Mouse (Mus musculus) layer of hippocampus, postnatal 10 days (tissue): ENCODE measurements around the gene Scrt2. TPM values are rescaled to one million over a fixed set of nuclear protein-coding genes. Genes with fewer than 3 reads are reported as not detected.
"Not testable (repeated sequence)": the region's sequence is repeated elsewhere in the genome, so short reads cannot be mapped to it uniquely, and the experiment has no call there.

Experiments used
- DNase-seq, 2 experiments: peaks; one replicate each; pipeline ENCODE4 v3.0.0; 2021; ENCODE audit warnings: low spot score in 2 of 2
- long read RNA-seq: library from polyadenylated mRNA; stranded (forward); transcript quantifications from one replicate; pipeline ENCODE4 v2.0.0, GENCODE M21; 2023
- total RNA-seq, 2 experiments: library from RNA; stranded (reverse); gene quantifications; 2 replicates each; pipeline ENCODE4 v1.2.3; 2021

Gene Scrt2
- total RNA-seq, result 10 to 100 TPM; 20.8 to 21.8 TPM
- long read RNA-seq, partial matches to known transcripts, result 16 of 17 reads
- long read RNA-seq, other reads (novel, unspliced or antisense), result 0 of 17 reads

DNA sequence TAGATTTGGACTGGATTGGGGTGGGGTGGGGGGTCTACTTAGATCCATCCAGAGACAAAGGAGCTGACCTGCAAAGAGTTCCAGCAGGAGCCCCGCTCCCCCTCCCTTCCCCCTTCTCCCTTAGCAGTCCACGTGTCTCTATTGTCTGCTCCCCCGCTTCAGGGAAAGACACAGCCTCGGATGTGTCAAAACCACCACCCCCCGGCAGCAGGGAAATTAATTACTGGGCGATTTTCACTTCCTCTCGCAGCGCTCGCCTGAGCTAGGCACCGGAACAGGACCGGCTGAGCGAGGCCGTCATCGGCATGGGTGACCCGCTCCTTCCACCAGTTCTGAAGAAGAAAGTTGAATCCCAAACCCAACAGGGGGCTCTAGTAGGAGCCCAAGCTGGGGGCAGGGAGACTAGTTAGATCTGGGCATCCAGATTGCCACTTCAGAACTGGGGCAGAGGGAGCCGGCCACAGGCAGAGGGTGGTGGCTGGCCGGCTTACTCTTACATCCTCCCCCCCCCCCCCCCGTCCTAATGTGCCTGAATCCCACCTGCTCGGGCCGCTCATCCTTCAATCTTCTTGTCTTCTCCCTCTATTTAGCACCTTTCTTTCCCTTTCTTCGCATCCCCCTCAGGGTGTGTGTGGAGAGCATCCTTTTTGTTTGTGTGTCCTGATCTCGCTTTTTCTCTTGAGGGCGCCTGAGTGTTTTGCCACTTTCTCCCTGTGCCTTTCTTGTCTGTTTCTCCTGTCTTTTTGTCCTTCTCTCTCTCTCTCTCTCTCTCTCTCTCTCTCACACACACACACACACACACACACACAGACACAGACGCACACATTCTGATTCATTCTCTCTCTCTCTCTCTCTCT, at the start of gene Scrt2:
TSS of gene Scrt2 (plus strand) at position 845 of the 857 bp plus-strand sequence.
- peak in 1 of 2 experiments; percentile 63 for DNase-seq

DNA sequence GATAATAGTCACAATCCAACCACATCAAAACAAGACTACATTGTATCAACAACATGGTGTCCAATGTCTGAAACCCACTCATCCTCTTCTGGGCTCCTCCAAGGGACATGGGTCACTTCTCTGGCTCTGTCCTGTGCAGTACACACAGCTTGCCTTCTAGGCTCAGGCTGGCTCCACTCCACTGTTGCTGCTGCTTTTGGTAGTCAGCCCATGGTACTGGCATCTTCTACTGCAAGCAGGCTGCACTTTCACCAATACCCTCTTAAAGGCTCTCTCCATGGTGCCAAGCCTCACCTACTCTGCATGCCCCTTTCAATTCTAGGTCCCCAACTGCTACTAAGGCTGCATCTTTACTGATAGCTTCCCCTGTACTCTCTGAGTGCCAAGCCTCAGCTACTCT, 41.2 kb upstream of the Scrt2 start:
- no peak for DNase-seq

DNA sequence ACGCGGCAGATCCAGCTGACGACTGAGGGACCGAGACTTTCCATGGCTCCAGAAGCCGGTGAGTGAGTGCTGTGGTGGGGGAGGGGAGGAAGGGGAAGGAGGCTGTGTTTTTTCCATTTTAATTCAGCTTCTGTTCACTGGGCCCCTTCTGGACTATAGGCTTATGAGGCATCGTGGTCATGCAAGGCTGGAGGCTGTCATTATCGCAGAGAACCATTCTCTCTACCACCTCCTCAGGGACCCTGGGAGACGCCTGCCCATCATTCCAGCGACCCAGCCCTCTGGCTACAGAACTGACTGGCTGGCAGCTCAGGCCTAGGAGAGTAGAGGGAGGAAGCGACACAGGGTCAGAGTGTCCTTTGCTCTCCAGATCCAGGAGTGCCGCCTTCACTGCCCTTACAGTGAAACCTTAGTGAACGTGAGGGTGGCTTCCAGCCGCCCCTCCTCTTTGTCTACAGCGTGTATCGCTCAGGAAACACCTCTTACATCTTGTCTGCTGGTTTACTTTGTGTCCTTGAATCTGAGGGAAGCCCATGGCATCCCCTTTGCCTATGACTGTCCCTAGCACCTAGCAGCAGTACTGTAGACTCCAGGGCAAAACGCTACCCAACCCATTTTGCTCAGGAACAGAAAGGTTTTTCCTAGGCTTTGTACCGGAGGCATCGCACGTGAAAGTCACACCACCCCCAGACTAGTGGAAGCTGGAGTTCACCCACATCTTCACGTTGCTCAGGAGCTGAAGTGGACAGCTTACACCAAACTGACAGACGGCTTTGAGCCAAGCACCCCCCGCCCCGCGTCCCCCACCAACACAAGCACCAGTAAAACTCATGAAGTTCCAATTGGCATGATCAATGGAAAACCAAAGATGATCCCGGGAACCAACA, 34.0 kb upstream of the Scrt2 start:
- peak in 1 of 2 experiments; percentile 18 for DNase-seq

DNA sequence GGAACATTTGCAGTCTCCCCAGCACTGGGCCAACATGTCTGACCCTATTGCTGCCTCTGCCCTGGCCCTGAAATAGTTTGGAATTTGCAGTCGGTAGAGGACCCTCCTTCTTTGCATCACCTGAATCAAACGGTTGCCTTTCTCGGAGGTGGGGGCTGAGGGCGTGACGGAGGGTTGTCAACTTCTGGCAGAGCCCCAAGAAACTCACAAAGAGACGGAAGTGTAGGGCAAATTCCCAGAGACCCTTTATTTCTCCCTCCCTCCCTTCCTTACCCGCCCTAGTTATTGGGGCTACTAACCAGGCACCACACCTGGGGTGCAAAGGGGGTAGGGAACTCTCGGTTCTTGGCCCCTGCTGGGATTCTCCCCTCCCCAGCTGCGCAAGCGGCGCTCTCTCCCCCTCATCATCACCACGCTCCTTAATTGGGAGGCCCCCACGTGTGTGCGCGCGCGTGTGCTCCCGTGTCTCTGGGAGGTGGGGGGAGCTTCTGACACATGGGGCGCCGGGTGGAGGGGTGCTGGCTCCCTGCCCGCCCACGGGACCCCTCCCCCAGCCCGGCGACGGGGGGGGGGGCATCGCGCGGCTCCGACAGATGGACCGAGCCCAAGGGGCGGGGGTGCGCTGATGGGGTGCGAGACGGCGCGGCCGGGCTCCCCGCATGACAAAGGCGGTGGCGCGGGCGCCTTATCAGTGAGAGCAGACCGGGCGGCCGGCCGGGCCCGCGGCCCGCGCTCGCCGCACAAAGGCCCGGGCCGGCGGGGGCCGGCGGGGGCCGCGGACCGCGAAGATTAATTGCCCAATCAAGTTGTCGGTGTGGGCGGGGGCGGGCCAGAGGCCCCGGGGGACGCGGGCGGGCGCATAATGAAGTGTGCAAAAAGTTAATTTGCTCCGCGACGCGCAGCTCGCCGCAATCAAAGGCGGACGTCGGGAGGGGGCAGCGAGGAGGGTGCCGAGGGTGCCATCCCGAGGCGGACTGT, 33.0 kb upstream of the Scrt2 start:
- peak; percentile 46 to 56 for DNase-seq

GRCm38 (mm10) chr2:152048981-152049441, 32.3 kb upstream of the Scrt2 start:
- DNase-seq, result no peak

GRCm38 (mm10) chr2:152049611-152050270, 31.6 kb upstream of the Scrt2 start:
- no peak for DNase-seq

GRCm38 (mm10) chr2:152050316-152050715, 31.0 kb upstream of the Scrt2 start:
- no peak for DNase-seq

DNA sequence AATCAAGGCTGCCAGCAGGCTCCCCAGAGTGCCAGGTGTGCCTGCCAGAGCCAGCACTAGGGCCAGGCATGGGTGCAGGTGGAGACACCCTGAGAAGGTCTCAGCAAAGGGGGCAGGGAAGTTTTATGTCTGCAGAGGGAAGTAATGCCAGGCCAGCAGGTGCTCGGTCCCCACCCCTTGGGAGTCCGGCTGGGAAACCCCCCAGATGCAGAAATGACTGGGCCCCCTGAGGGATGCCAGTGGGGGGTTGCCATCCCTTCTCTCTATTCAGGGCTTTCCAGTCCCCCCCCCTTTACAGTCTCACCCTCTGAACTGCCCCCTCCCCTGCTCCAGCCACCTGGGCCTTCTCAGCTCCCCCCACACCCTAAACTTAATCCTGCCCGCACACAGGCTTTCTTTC, 29.3 kb upstream of the Scrt2 start:
- no peak for DNase-seq

DNA sequence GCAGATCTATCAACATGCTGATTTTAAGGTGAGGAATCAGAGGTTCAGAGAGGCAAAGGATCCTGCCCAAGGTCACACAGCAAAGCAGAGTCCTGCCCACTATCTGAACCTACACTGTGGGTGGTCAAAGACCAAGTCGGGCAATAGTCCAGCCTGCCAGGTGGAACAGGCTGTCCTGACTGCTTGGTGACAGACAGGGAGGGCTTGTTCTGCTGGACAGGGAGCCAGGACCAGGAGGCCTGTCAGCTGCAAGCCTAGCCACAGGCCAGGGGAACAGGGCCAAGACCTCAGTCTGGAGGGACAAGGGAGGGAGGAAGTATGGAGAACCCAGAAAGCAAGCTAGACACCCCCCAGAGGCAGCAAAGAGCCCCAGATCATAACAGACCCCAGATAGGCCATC, 25.9 kb upstream of the Scrt2 start:
- DNase-seq, result peak; percentile 48 to 53

DNA sequence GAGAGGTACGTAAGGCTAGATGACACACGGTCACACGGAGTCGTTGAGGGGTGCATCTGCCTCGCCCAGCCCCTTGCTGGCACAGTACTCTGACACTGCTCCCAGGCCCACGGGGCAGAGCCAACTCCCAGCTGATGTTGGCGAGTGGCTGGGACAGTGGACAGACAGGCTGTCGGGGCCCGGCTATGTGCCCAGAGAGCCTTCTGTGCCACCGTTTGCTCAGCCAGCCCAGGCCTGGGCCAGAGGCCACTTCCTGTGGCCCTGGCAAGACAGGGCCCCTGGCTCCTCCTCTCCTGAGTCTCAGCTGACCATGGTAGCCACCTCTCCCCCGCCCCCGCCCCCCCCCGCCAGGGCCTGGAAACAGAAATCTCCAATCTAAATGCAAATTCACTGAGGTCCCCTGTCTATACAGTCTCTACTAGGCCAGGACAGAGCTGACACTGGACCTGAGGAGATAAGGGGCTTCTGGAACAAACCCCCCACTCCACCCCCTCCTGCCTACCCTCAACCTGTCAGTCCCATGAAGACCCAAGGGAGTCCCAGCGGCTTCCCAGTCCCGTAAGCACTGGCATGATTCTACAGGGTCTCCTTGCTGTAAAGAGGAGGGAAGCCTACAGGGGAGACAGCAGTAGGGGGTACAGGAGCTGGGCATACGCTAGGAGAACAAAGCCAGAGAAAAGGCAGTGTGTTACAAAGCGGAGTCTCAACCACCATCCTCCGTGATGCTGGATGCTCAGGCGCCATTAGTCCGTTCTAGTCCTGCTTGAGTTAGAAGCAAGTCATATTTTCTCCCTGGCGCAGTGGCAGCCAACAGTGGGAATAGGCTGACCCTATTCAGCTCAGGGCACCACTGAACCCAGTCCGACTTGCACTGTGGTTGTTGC, 24.7 kb upstream of the Scrt2 start:
- peak; percentile 65 to 73 for DNase-seq

DNA sequence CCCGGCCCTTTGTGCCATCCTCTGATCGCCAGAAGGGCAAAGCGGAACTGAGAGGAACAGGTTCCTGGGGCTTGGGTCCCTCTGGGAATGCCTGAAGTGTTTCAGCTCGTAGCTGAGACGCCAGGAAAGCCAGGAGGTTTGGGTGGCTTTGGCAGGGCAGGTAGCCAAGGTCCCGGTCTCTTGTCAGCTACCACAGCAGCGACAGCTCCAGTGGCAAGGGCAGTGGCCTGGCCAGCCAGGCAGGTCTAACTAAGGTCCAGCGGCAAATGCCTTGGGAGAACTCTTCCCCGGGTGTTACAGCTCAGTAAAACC, 24.1 kb upstream of the Scrt2 start:
- no peak for DNase-seq

- not testable (repeated sequence) for DNase-seq
These were observed 18.5 kb upstream of the Scrt2 start for GRCm38 (mm10) chr2:152062817-152063216.

GRCm38 (mm10) chr2:152068660-152069433, 12.5 kb upstream of the Scrt2 start:
- no peak for DNase-seq

- no peak for DNase-seq
These were observed 11.9 kb upstream of the Scrt2 start for GRCm38 (mm10) chr2:152069434-152069786.

DNA sequence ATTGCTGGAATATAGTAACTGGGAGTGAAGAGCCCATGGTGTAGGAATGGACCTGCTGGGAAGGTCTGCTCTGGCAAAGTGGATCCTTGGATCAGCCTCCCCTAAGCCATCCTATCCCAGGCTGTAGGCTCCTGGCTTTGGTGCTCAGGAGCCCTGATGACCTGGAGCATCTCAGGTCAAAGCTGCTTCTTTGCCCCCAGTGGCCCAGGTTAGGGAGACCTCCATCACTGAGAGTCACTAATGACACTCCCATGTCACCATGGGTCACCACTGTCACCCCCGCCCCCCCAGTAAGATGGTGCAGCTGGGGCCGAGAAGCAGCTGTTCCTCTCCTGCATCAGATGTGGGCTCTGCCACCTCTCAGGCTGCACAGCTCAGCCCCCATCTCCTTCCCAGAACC, 11.4 kb upstream of the Scrt2 start:
- no peak for DNase-seq

- no peak for DNase-seq
These were observed 6.8 kb upstream of the Scrt2 start for GRCm38 (mm10) chr2:152074521-152074920.

DNA sequence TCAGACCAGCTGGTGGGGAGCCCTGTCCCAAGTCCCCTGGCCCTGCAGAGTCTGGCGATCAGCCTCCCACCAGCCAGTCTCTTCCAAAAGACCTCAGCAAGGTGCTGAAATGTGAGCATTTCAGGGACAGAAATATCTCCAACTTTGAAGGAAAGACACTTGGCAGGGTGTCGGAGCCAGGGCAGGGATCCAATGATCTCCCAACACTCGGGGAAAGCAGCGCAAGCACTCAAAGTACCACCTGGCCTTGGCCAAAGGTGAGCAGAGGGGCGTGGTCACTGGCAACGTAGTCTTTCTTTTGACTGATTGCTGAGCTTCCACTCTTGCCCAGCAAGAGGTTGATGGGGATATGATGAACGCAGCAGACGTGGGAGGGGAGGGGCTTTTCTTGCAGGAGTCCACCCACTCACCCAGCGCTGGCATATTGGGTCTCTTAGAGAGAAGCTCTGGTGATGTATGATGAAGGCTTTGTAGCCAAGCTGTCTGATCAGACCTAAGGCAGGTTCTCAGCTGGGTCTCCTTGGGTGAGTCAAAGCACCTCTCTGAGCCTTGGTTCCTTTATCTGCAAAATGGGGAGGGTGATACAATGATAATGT, 5.9 kb upstream of the Scrt2 start:
- DNase-seq, result no peak

DNA sequence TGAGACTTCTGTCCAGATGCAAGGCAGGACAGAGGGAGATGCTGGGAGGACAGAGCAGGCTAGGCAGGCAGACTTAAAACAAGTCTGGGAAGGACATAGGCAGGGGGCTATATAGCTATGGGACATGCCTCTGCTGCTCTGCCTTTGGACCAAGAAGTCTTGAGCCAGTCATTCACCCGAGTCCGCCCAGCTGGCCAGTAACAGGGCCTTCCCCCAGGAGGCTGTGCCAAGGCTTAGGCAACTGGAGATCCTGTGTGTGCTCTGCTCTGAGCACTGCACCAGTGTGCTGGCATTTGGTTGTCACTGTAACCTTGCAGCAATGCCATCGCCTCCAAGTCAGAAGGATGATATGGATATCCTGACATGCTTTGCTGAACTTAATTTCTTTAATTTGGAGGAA, 4.0 kb upstream of the Scrt2 start:
- no peak for DNase-seq
